Mouse (Mus musculus) heart, adult 9 months (tissue): ENCODE results near the gene Ptch1.

Experiments
- DNase-seq, 2 experiments: peaks; one replicate each; pipeline ENCODE4 v3.0.0; 2022; ENCODE audit warnings: low spot score in 2 of 2

Ptch1 gene

GRCm38 (mm10) chr13:63573256-63573835 lies at the start of gene Ptch1:
Gene Ptch1 (minus strand): TSS chr13:63573598.
- peak in 1 of 2 experiments; percentile 22 for DNase-seq

DNA sequence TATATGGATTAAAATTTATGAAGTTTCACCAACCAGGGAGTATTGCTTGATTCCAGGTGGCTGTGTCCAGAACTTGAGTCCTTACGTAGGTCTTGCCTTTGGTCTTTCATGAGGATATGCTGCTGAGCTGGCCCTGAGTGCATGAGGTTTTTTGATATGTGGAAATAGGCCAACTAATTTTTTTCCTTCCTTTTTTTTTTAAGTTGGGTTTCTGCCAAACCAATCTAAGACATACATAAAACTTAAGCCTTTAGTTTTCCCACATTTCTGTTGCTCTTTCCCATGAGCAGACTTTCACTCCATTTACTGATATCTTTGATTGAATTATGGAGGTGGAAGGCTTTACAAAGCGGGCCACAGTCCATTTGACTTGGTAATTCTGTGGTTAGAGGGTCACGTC lies 47.9 kb upstream of the Ptch1 start:
- DNase-seq = no peak

DNA sequence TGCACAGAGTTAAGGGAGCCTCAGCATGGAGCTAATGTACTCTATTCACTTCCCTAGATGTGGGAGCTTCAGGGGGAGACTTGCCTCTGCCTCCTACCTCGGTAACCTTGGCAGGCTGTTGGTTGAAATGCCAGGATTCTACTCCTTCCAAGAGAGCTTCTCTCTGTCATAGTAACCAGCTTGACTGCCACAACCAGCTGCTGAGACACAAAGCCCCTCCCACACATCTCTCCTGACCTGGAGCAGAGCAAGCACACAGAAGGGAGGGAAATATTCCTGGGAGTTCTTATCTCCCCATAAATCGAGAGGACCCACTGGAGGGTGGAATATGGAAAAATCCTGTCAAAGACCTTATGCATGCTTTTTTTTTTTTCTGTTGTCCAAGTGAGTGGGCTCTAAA lies 39.8 kb upstream of the Ptch1 start:
- DNase-seq = no peak

GRCm38 (mm10) chr13:63609734-63610133 lies 36.3 kb upstream of the Ptch1 start:
- no peak for DNase-seq

DNA sequence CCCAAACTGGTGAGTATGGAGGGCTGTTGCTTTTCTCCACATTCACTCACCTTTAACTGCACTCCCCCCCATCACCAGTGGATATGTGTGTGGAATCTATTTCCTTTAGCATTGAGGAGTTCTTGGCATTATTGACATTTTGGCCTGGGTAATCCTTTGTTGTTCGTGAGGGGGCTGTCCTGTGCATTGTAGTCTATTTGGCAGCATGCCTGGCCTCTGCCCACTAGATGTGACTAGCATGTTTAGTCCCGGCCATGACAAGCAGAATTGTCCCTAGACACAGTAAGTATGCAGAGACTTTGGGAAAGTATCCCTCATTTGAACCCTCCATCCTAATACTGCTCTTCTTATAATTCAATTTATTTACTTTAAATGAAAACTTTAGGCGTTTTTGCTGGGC lies 24.2 kb upstream of the Ptch1 start:
- no peak for DNase-seq

DNA sequence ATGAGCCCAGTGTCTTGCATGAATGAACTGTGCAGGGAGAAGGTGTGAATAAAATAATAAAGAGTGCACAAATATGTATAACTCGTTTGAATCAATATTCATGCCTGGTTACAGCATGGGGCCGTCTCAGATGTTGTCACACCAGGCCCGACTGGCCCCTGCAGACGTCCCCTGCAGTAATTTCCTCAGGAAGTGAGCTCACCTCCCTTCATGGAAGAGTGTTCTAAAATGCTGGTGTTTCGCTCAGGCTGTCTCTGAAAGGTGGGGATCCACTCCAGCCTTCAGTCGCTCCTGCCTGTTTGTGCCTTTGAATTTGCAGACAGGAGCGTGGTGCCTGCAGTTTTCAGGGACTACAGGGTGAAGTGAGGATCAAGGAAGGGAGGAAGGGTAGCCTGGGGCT lies 22.5 kb upstream of the Ptch1 start:
- DNase-seq = peak; percentile 6 to 28

DNA sequence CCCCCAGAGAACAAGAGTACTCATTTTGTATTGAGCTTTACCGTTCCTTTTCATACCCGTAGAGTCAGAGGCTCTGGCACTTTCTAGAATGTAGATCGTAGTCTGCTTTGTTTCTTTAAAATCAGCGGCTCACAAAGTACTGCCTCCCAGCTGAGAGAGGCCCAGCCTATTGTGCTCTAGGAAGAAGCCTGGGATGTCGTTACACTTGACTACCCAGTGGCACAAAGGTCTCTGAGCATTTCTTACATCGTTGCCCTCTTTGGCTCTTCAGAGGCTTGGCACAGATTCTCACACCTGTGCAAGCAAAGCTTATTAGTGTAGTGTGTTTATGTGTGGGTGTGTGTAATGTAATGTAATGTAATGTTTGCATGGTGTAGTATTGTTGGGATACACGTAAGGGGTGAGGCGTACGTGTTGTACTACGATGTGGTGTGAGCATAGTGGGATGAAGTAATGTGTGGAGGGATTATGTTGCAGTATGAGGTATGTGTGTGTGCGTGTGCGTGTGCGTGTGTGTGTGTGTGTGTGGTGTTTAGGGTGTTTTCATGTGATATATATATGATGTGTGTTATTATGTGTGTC lies 20.2 kb upstream of the Ptch1 start:
- DNase-seq = no peak

GRCm38 (mm10) chr13:63592755-63593154 lies 19.4 kb upstream of the Ptch1 start:
- DNase-seq = no peak

- DNase-seq = no peak
Observed at GRCm38 (mm10) chr13:63574601-63575000, 1.2 kb upstream of the Ptch1 start.

DNA sequence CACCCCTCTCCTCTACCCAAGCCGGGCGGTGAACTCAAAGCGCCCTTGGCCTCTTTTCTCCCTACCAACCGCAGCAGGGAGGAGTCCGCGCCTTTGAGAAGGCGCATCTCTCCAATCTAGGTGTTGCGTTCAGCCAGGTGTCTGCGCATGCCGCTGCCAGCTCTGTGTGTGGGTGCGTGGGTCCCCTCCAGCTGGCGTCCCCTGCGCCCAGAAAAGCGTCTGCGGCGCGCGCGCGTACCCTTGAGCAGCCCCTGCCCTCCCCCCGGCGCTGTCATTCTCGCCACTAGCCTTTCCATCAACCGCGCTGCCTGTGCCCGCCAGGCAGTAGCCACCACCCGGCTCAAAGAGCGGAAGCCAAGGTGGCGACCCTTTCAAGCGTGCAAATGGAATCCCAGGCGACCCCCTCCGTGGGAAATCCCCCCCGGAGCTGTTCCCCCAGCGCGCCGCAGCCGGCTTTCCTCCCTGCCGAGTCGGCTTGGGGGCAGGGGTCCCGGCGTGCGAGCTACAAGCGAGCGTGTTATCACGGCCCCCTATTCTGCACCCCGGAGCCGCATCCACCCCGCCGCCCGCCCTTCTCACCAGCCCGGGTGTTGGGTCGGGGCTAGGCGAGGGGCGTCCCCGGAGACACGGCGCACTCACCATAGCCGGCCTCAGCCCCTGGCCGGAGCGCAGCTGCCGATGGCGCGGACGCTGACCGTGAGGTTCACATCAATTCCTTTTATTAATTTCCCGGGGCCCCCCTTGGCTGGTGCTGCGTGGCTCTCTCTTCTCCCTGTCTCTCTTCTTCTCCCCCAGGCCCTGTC lies 744 bp downstream of the Ptch1 start:
- no peak for DNase-seq

GRCm38 (mm10) chr13:63572111-63572452 lies 1.3 kb downstream of the Ptch1 start:
- DNase-seq = no peak

GRCm38 (mm10) chr13:63570456-63570855 lies 2.9 kb downstream of the Ptch1 start:
- no peak for DNase-seq

- no peak for DNase-seq
Observed at GRCm38 (mm10) chr13:63569396-63569756, 4.0 kb downstream of the Ptch1 start.

DNA sequence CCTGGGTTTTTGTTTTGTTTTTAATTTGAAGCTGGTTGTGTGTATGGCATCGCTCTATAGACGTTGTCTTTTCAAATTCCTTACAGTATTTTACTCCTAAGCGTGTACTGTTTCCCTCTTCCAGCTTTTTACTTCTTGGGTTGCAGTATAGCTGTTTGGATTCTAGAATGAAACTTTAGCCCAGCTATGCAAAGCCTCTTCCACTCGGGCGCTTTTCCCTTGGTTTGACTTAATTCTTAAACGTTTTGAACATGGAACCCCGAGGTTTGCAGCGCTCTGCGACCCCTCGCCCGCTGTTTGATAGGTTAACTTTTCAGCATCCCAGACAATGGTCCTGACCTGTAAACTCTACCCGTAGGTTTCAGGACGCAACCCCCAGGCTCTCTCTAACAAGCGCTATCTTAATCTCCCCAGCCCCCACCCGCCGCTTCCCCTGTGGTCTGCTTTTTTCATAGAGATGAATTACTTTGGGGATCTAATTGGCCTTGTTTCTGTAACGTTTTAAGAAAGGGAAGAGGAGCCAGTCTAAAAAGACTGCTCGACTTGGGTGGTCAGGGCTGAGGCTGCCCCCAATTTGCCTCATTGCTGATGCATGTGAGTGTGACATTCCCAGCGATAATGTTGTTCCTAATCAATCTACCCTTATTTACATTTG lies 4.5 kb downstream of the Ptch1 start:
- no peak for DNase-seq

DNA sequence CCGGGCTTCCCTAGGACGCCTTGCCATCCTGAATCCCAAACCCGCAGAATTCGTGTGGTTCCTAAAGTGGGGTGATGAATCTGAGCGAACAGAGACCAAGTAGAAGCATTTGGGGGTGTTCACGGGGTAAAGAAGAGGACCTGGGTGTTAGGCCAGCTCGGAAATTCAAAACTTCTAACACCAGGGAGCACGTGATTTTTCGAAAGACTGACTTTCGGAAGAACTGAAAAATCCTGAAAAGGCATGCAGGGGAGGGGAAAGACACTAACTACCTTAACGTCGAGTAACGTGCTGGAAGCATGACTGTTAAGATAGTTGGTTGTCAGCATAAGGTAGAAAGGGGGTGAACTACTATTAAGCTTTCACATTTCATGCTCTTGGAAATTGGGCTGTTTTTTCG lies 5.1 kb downstream of the Ptch1 start:
- DNase-seq = no peak

DNA sequence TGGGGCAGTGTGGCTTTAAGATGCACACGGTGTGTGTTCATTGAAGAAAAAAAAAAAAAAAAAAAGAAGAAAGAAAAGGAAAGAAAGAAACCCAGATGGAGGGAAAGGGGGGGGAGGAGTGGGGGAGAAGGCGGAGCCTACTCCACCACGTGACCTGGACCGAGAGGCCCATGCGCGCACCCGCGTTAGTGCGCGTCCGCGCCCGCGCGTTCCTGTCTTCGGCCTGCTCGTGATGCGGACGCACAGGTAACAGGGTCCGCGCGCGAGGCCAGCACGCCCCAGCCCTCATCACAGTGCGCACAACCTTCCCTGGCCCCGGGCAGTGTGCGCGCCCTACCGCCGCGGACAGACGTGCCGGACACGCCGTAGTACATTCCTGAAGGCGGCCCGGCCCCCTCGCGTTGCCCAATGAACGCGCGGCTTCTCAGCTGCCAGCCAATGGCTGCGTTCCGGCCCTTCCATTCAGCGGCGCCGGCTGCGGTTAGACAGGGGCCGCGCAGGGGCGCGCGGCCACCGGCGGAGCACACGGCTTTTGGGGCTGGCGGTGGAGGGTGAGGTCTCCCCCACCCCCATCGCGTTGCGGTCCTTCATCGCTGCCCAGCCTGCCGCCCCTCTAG lies 5.6 kb downstream of the Ptch1 start:
- DNase-seq = peak; percentile 96 to 97

- peak; percentile 86 to 88 for DNase-seq
Observed at GRCm38 (mm10) chr13:63566018-63567015, 7.1 kb downstream of the Ptch1 start.

GRCm38 (mm10) chr13:63565320-63566017 lies 7.9 kb downstream of the Ptch1 start:
- DNase-seq = peak in 1 of 2 experiments; percentile 34

DNA sequence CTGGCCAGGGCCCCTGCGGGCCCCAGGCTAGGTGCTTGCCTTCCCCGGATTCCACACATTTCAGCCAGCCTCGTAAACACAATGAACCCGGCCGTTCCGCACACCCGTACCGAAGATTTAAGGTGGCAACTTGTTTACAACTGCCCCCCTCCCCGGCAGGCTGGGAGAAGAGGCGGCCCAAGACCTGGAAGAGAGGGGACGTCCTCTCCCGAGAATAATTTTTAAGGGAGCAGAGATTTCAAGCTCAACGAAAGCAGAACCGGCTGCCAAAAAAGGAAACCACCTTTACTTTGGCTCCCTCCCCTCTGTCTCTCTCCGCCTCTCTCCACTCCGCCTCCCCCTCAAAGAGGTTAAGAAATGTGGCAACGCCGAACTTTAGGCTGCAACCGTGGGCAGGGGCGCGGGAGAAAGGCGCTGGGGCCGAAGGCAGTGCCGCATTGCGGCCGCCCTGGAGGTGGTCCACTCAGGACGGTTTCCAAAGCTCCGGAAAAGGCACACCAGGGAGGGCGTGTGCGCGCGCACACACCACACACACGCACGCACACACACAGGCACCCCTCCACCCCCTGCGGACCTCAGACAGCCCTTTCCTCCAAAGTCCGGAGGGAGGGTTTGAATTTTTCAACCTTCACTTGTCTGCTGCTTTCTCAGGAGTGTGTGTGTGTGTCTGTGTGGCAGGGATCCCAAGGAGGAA lies 8.6 kb downstream of the Ptch1 start:
- DNase-seq = peak; percentile 84 to 85
